Mouse (Mus musculus): ENCODE measurements around the gene Lsmem1. TPM values are rescaled to one million over a fixed set of nuclear protein-coding genes. Genes with fewer than 3 reads are reported as not detected.

Gene Lsmem1
- polyA plus RNA-seq, 1 experiment = not detected

DNA sequence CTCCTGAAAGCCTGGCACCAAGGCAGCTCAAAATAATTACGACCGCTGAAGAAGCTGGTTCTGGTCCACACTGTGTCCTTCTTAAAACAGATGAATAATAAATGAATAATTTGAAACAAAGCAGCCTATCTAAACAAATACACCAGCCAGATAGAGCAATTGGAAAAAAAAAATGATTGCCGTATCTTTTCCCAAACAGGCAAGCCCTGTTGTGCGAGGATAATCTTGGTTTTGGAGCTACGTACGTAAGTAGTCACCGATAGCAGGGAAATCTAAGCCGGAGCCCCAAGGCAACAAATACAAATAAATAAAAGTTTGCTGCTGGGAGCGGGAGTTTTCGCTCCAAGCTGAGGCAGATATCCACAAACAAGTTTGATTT is 66.1 kb downstream of the Lsmem1 start:
- Histone ChIP-seq H3K27me3 (ENCODE audit: control insufficient read depth) (peaks cover 32% of the 10 kb centered on the region), H3K36me3 (ENCODE audit: control insufficient read depth) (no peaks in the 10 kb centered on the region), H3K9me3 (ENCODE audit: control insufficient read depth, low read length) (no peaks in the 10 kb centered on the region), H3K4me3 (replicated peaks) (no peak overlapping the region), H3K4me1 (ENCODE audit: control insufficient read depth) (no peaks in the 10 kb centered on the region; the same call in 1 of the 2 replicates)
- TF ChIP-seq GATA1 (IDR thresholded peaks at IDR 0.05; ENCODE audit: low read length) (no peak), TAL1 (IDR thresholded peaks at IDR 0.05; ENCODE audit: low read length) (no peak)

Other genes with a start within 250 kb of the Lsmem1 start
- 23.3 and 50.8 TPM in 2 replicates for gene Arl4a, start 161.5 kb downstream of the Lsmem1 start, polyA plus RNA-seq (2012)
- gene Scin, start 65.3 kb downstream of the Lsmem1 start, polyA plus RNA-seq (2012) = 0.02 TPM in 1 of 2 replicates, not detected in the other
- 1.8 and 2.0 TPM in 2 replicates for gene Ifrd1, start 49.0 kb upstream of the Lsmem1 start, polyA plus RNA-seq (2012)
- gene Zfp277, start 246.4 kb upstream of the Lsmem1 start, polyA plus RNA-seq (2012) = 0.03 and 0.08 TPM in 2 replicates
- 0.04 and 0.05 TPM in 2 replicates for gene Dock4, start 246.5 kb upstream of the Lsmem1 start, polyA plus RNA-seq (2012)